Mouse (Mus musculus): ENCODE data around the gene Gosr2.

The Gosr2 gene

GRCm38 (mm10) chr11:103697565-103698176, at the start of gene Gosr2:
Gene Gosr2 (minus strand): TSS chr11:103697898.
- peak; percentile 85 to 88 for DNase-seq (ENCODE audit: low spot score in 2 of 2)

GRCm38 (mm10) chr11:103735046-103735781, 37.5 kb upstream of the Gosr2 start:
- DNase-seq (ENCODE audit: low spot score in 2 of 2), result no peak

GRCm38 (mm10) chr11:103734411-103735045, 36.8 kb upstream of the Gosr2 start:
- DNase-seq (ENCODE audit: low spot score in 2 of 2), result no peak

GRCm38 (mm10) chr11:103733961-103734360, 36.3 kb upstream of the Gosr2 start:
- no peak for DNase-seq (ENCODE audit: low spot score in 2 of 2)

DNA sequence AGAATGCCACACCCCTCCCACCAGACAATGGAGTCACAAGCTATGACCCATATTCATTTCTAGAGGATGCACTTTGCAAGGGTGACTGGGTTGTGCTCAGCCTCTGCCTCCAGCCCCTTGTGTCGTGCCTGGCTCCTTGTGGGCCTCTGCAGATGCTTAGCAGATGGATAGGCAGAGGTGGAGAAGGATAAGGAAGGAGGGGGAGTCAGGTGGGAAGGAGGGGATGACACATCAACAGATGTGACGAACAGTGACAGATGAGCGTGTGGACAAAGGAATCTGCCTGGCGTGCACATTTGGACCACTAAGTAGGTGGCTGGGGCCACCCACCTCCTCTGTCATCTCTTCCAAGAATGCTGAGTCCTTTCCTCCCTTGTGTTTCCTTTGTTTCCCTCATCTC, 35.4 kb upstream of the Gosr2 start:
- DNase-seq (ENCODE audit: low spot score in 2 of 2), result no peak

DNA sequence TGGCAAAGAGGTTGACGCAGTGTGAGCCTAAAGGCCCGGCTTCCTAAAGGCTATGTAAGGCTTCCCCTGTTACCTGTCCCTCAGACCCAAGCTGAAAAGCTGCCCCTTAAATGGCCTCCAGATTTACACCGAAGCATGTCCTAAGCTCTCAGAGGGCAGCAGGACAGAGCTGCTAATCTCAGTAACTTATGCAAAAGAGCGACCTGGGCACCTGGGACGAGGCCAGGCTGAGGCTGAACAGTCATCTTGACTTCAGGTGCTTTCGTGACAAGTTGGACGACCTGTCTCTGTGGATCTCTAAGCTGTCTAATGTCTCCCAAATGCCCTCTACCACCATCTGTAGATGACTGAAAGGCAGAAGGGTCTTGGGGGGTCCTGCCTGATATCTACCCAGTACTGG, 34.6 kb upstream of the Gosr2 start:
- no peak for DNase-seq (ENCODE audit: low spot score in 2 of 2)

DNA sequence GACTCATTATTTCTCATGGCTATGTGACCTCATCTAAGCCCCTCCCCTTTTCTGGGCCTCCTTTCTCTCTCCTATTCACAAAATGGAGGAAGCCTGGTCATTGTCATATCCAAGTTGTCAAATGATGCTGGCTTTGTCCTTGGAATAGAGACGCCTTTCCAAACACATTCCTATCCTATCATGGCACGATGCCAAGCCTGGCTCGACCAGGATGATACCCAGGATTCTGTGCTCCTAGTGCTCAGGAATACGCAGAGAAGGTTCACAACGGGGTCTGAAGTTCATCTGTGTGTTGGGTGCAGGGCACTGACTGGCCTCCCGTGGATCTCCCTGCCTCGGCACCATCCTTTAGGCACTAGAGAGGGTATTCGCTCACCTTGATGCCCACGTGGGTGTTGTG, 33.9 kb upstream of the Gosr2 start:
- no peak for DNase-seq (ENCODE audit: low spot score in 2 of 2)

DNA sequence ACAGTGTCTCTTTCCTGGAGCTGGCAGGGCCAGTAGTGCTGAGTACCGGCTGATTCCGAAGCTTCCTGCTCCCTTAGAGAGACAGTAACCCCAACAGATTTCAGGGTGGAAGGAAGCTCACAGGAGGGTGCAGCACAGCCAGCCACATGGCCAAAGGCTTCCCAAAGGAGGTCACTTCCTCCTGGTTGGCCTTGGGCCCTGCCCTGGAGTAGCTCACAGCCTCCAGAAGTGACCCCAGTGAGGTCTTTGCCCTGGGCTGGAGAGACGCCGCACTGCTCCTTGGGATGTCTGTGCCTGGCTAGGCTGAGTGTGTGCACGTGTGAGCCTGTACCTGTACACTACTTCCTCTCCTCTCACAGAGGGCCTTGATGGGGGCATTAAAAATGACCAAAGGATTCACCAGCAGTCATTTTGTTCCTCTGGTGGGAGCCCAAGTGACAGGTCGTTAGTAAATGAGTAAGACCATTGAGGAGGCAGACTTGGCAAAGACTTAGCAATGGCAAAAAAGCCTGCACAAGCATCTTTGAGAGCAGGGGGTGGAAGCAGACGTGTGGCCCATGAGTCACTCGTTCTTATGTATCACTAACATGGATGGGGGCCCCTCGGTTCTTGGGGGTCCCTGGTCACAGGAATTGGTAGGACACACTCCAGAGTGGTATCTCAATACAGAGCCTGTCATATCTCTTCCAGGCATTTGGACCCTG, 31.7 kb upstream of the Gosr2 start:
- no peak for DNase-seq (ENCODE audit: low spot score in 2 of 2)

- DNase-seq (ENCODE audit: low spot score in 2 of 2), result no peak
Measured at GRCm38 (mm10) chr11:103724331-103724771, 26.7 kb upstream of the Gosr2 start.

DNA sequence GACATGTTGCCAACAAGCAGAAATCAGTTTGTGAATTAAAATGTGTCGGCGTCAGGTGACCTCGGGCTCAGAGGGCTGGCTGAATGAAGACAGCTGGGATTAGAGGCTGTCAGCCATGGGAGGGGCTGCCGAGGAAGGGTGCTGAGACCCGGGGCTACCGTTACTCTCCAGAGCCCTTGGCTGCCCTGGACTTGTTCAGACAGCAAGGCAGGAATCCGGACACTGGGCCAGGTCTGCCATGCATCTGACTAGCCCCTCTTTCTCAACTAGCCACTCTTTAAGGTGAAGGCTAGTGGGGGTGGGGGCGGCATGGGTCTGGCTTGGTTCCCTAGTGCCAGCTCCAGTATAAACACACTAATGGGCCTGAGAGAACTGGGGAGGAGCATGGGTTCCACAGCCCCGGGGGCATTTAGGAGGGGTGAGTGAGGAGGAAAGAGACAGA, 24.4 kb upstream of the Gosr2 start:
- no peak for DNase-seq (ENCODE audit: low spot score in 2 of 2)

- DNase-seq (ENCODE audit: low spot score in 2 of 2), result no peak
Measured at GRCm38 (mm10) chr11:103721468-103722039, 23.9 kb upstream of the Gosr2 start.

GRCm38 (mm10) chr11:103719436-103719835, 21.7 kb upstream of the Gosr2 start:
- DNase-seq (ENCODE audit: low spot score in 2 of 2), result no peak

DNA sequence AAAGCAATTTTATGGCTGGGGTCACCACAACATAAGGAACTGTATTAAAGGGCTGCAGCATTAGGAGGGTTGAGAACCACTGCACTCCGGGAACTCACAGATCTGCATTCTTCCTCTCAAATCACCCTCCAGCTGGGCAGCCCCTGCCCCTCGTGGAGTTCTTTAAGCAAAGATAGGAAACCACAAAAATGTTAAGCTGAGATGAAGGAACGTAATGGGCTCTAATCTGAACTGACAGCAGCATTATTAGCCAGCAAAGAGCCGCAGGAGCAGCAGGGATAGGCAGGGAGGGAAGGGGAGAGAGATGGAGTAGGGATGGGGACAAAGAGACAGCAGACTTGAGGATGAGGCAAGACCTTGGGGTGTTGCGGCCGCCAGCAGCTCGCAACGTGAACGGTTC, 19.3 kb upstream of the Gosr2 start:
- no peak for DNase-seq (ENCODE audit: low spot score in 2 of 2)

- no peak for DNase-seq (ENCODE audit: low spot score in 2 of 2)
Measured at GRCm38 (mm10) chr11:103714074-103714473, 16.4 kb upstream of the Gosr2 start.

- no peak for DNase-seq (ENCODE audit: low spot score in 2 of 2)
Measured at GRCm38 (mm10) chr11:103711851-103712587, 14.3 kb upstream of the Gosr2 start.

DNA sequence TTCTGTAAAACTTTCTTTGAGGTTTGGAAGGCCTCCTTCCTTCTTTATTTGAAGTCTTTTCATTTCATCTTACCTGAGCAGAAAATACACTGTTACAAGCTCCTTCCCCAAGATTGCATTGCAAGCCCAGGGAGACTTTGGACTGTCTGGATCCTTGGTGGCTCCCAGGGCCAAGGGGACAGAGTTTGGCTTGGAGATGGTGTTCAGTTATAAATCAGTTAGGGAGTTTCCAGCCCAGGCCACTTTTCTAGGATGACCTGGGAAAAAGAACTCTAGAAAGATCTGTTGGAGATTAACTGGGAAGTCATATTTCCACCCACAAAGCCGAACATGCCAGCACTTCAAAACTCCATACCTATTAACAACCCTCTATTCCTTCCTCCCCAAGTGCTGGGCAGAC, 12.3 kb upstream of the Gosr2 start:
- no peak for DNase-seq (ENCODE audit: low spot score in 2 of 2)

DNA sequence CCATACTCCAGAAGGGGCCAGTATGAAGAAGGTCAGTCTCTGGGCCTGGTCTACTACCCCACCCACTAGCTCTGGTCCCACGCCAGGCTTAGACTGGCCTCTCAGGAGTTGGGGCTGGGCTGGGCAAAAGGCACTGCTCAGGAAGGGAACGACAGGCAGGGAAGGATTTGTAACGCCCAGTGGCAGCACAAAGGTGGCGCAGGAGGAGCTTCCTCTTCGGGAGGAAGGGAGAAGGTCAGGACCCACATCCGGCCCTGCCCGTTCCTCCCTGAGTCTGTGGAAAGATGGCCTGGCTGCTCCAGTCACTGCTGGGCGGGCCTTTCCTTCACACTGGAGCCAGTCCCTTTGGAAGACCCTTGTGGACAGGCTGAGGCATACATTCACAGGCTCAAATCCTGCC, 9.3 kb upstream of the Gosr2 start:
- DNase-seq (ENCODE audit: low spot score in 2 of 2), result peak in 1 of 2 experiments; percentile 30

DNA sequence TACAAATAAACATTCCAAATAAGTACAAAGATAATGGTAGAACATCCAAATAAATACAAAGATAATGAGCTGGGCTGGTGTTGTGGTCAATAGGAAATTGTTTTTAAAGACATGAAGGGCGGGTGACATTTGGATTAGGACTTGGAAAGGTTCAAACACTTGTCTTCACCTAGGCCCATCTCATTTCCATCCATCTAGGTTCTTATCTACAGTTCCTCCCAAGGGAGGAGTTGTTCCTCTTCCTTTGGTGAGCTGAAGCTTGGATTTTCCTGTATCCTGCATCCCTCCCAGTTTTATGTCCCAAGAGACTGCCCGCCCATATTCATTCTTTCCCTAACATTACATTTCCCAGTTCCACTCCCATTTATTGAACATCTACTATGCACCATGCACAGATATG, 528 bp upstream of the Gosr2 start:
- no peak for DNase-seq (ENCODE audit: low spot score in 2 of 2)

GRCm38 (mm10) chr11:103696851-103697564, 690 bp downstream of the Gosr2 start:
- DNase-seq (ENCODE audit: low spot score in 2 of 2), result no peak

- no peak for DNase-seq (ENCODE audit: low spot score in 2 of 2)
Measured at GRCm38 (mm10) chr11:103693241-103693640, 4.5 kb downstream of the Gosr2 start.

- DNase-seq (ENCODE audit: low spot score in 2 of 2), result no peak
Measured at GRCm38 (mm10) chr11:103691036-103691435, 6.7 kb downstream of the Gosr2 start.
